Mouse (Mus musculus) ES-E14 (cell line): ENCODE data around the gene Ptgis.

Experiments used
- CHD2 ChIP-seq: IDR thresholded peaks from 2 replicates; pipeline ENCODE4 v1.6.1; 2014; ENCODE audit warnings: mild to moderate bottlenecking, low read depth, low read length, inconsistent platforms
- HCFC1 ChIP-seq: IDR thresholded peaks from 2 replicates; pipeline ENCODE4 v1.6.1; 2012; ENCODE audit warnings: low read length, inconsistent platforms, borderline replicate concordance; ENCODE audit not compliant: insufficient read depth
- ZC3H11A ChIP-seq: IDR thresholded peaks from 2 replicates; pipeline ENCODE4 v1.6.1; 2012; ENCODE audit warnings: low read depth, mild to moderate bottlenecking, inconsistent platforms, low read length, borderline replicate concordance

DNA sequence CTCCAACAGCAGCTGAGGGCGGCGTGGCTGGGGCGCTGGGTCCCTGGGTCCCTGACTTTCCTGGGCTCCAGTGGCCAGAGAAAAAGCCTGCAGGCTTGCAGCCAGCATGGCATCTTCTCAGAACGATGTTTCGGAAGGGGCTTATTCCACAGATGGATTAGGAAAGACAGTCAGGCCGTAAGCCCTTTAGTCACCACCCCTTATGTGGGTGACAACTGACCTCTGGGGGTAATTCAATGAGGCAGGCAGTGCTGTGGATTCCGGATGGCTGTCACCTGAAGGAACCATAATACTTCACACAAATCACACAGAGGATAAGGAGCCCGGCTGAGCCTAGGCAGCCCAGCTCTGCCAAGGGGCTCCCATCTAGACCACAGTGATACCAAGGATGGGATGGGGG lies 59.3 kb downstream of the Ptgis start:
- TF ChIP-seq HCFC1 (no peak), CHD2 (no peak), ZC3H11A (no peak)
